Mouse (Mus musculus): ENCODE data around the gene Trpc4ap. TPM values are rescaled to one million over a fixed set of nuclear protein-coding genes. Genes with fewer than 3 reads are reported as not detected.
"Not testable (repeated sequence)": the region's sequence is repeated elsewhere in the genome, so short reads cannot be mapped to it uniquely, and the experiment has no call there.

Trpc4ap gene
- polyA plus RNA-seq, 1 experiment = 105 TPM

DNA sequence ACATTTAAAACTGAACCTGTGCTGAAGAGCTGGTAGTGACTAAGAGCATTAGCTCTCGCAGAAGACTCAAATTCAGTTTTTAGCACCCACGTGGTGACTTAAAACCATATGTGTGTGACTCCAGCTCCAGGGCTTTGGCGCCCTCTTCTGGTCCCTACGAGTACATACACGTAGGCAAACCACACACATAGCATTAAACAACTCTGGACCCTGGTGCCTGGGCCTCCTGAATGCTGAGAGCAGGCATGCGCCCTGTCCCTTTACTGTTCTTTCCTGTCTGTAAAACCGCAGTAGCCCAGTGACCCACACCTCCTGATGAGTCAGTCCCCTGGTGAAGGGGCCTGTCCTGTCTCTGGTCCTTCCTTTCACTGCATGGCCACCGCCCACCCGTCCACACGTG, 67.5 kb downstream of the Trpc4ap start:
- TF ChIP-seq CTCF (IDR thresholded peaks at IDR 0.05; ENCODE audit: borderline replicate concordance, insufficient read depth, low read length) (peak; percentile 64; the same call in 1 of the 2 replicates), POLR2A (IDR thresholded peaks at IDR 0.05; ENCODE audit: low read depth, low read length) (no peak)
- H3K4me1 ChIP-seq (ENCODE audit: control insufficient read depth, insufficient read depth, low read length) = no peaks in the 10 kb centered on the region
- no peak overlapping the region for H3K27ac ChIP-seq (ENCODE audit: insufficient read depth, low read length)
- H3K4me3 ChIP-seq (ENCODE audit: insufficient read depth, low read length) = no peak overlapping the region

DNA sequence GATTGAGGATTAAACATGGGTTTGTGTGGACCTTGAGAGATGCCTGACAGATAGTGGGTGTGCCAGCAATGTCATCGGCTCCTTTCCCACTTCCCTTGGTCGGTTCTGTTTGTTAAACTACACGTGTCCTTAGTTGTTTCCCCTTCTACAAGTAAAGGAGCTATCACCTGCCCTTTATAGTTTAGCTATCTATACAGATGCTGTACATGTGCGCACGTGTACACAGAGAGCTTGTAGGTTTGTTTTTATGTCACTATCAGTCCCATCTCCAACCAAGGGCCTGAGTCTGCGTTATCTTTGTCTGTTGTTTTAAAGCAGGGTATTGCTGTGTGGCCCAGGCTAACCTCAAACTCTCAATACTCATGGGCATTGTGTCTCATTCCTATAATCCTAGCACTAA, 68.2 kb downstream of the Trpc4ap start:
- Histone ChIP-seq H3K27ac (ENCODE audit: insufficient read depth, low read length) (no peak overlapping the region), H3K4me3 (ENCODE audit: insufficient read depth, low read length) (no peak overlapping the region), H3K4me1 (ENCODE audit: control insufficient read depth, insufficient read depth, low read length) (0 out of 2 replicates have a peak, but pooled peaks cover 3% of the 10 kb centered on the region)
- TF ChIP-seq CTCF (IDR thresholded peaks at IDR 0.05; ENCODE audit: borderline replicate concordance, insufficient read depth, low read length) = no peak
- TF ChIP-seq POLR2A (IDR thresholded peaks at IDR 0.05; ENCODE audit: low read depth, low read length) = no peak

GRCm38 (mm10) chr2:155622606-155623005, 69.6 kb downstream of the Trpc4ap start:
- Histone ChIP-seq H3K4me3 (ENCODE audit: insufficient read depth, low read length) (no peak overlapping the region), H3K4me1 (ENCODE audit: control insufficient read depth, insufficient read depth, low read length) (0 out of 2 replicates have a peak, but pooled peaks cover 3% of the 10 kb centered on the region), H3K27ac (ENCODE audit: insufficient read depth, low read length) (no peak overlapping the region)
- TF ChIP-seq CTCF (IDR thresholded peaks at IDR 0.05; ENCODE audit: borderline replicate concordance, insufficient read depth, low read length) = no peak
- no peak for TF ChIP-seq POLR2A (IDR thresholded peaks at IDR 0.05; ENCODE audit: low read depth, low read length)

DNA sequence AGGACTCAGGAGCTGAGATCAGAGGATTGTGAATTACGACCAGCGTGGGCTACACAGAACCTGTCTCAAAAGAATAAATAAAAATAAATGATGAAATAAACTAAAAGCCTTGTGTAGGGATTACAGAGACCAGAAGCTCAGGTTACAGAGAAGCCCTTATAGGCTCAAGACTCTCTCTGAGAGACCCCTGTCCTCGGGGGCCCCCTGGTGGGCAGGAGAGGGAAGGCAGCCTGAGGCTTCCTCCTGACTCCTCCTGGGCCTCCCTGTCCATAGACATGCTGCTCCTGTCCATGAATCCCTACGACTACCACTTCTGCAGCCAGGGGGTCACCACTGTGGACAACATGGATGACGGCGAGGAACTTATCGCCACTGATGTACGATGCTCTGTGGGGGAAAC, 72.4 kb downstream of the Trpc4ap start:
- Histone ChIP-seq H3K4me1 (ENCODE audit: control insufficient read depth, insufficient read depth, low read length) (0 out of 2 replicates have a peak, but pooled peaks cover 3% of the 10 kb centered on the region), H3K4me3 (ENCODE audit: insufficient read depth, low read length) (no peak overlapping the region), H3K27ac (ENCODE audit: insufficient read depth, low read length) (no peak overlapping the region)
- TF ChIP-seq CTCF (IDR thresholded peaks at IDR 0.05; ENCODE audit: borderline replicate concordance, insufficient read depth, low read length) = peak; percentile 53
- no peak for TF ChIP-seq POLR2A (IDR thresholded peaks at IDR 0.05; ENCODE audit: low read depth, low read length)

DNA sequence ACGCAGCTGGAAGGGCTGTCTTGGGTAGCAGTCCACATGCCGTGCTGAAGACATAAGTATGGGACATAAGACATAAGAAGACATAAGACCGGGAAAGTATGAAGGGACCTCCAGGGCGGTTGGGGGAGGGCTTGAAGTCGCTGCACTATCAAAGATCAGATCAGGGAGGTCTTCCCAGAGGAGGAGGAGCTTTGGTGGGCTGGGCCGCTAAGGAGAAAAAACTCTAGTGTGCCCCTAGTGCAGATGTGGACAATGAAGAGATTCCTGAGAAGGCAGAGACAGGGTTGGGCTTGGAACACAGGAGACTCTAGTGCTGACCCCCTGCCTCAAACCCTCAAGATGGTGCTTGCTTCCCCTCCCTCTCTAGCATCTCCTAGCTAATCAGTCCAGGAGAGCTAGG, 75.2 kb downstream of the Trpc4ap start:
- TF ChIP-seq CTCF (IDR thresholded peaks at IDR 0.05; ENCODE audit: borderline replicate concordance, insufficient read depth, low read length) (no peak), POLR2A (IDR thresholded peaks at IDR 0.05; ENCODE audit: low read depth, low read length) (no peak)
- no peak overlapping the region for H3K27ac ChIP-seq (ENCODE audit: insufficient read depth, low read length)
- no peak overlapping the region for H3K4me3 ChIP-seq (ENCODE audit: insufficient read depth, low read length)
- 0 out of 2 replicates have a peak, but pooled peaks cover 3% of the 10 kb centered on the region for H3K4me1 ChIP-seq (ENCODE audit: control insufficient read depth, insufficient read depth, low read length)

- H3K27ac ChIP-seq (ENCODE audit: insufficient read depth, low read length) = no peak overlapping the region
- no peak overlapping the region for H3K4me3 ChIP-seq (ENCODE audit: insufficient read depth, low read length)
Measured at GRCm38 (mm10) chr2:155613953-155614352, 78.2 kb downstream of the Trpc4ap start.

DNA sequence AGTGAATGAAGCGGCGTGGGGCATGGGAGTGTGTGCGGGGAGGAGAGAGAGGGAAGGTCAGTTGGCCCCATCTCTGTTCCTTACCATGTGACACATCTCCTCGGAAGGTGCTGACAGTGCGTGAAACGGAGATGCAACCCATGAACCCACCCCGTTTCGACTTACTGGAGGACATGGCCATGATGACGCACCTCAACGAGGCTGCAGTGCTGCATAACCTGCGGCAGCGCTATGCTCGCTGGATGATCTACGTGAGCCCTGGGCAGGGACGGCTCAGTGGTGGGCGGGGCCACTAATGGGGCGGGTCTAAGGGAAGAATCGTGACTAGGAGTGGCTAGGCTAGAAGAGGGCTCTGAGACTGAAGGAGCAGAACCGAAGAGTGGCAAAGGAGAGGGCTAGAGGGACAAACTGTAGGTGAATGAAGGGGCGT, 78.8 kb downstream of the Trpc4ap start:
- H3K4me1 ChIP-seq (ENCODE audit: control insufficient read depth, insufficient read depth, low read length) = no peaks in the 10 kb centered on the region
- no peak for TF ChIP-seq CTCF (IDR thresholded peaks at IDR 0.05; ENCODE audit: borderline replicate concordance, insufficient read depth, low read length)
- no peak for TF ChIP-seq POLR2A (IDR thresholded peaks at IDR 0.05; ENCODE audit: low read depth, low read length)
- no peak overlapping the region for H3K4me3 ChIP-seq (ENCODE audit: insufficient read depth, low read length)
- no peak overlapping the region for H3K27ac ChIP-seq (ENCODE audit: insufficient read depth, low read length)

More at GRCm38 (mm10) chr2:155613953-155614352, 78.2 kb downstream of the Trpc4ap start:
- no peaks in the 10 kb centered on the region for H3K4me1 ChIP-seq (ENCODE audit: control insufficient read depth, insufficient read depth, low read length)
- no peak for TF ChIP-seq POLR2A (IDR thresholded peaks at IDR 0.05; ENCODE audit: low read depth, low read length)
- TF ChIP-seq CTCF (IDR thresholded peaks at IDR 0.05; ENCODE audit: borderline replicate concordance, insufficient read depth, low read length) = no peak

GRCm38 (mm10) chr2:155611834-155612550, 80.2 kb downstream of the Trpc4ap start:
- Histone ChIP-seq H3K27ac (ENCODE audit: insufficient read depth, low read length) (no peak overlapping the region), H3K4me1 (ENCODE audit: control insufficient read depth, insufficient read depth, low read length) (no peaks in the 10 kb centered on the region), H3K4me3 (ENCODE audit: insufficient read depth, low read length) (no peak overlapping the region)
- TF ChIP-seq CTCF (IDR thresholded peaks at IDR 0.05; ENCODE audit: borderline replicate concordance, insufficient read depth, low read length) (no peak), POLR2A (IDR thresholded peaks at IDR 0.05; ENCODE audit: low read depth, low read length) (no peak)

- Histone ChIP-seq H3K4me3 (ENCODE audit: insufficient read depth, low read length) (no peak within 1 kb of the TSS), H3K4me1 (ENCODE audit: control insufficient read depth, insufficient read depth, low read length) (no peaks in the 10 kb centered on the region), H3K27ac (ENCODE audit: insufficient read depth, low read length) (no peak within 1 kb of the TSS)
- no peak for TF ChIP-seq POLR2A (IDR thresholded peaks at IDR 0.05; ENCODE audit: low read depth, low read length)
- no peak for TF ChIP-seq CTCF (IDR thresholded peaks at IDR 0.05; ENCODE audit: borderline replicate concordance, insufficient read depth, low read length)
Measured at GRCm38 (mm10) chr2:155610978-155611377, 81.2 kb downstream of the Trpc4ap start, which contains the start of gene Myh7b. TSS of gene Myh7b (plus strand) at chr2:155611212.

DNA sequence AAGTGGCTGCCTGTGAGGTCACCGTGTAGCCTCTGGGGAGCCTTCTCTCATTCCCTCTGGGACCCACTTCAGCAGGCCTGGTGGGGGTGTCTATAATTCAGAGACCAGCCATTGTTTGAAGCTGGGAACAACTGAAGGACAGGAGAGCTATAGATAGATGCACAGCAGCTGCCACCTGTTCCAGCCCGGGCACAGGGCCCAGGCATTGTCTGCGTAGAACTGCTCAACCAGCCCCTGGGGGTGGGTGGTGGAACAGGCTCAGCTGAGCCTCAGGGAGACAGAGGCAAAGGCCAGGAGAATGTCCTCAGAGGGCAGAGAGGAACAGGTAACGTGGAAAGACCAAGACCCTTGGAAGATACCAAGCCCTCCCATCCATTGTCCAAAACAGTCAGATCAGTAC, 85.8 kb downstream of the Trpc4ap start:
- Histone ChIP-seq H3K4me1 (ENCODE audit: control insufficient read depth, insufficient read depth, low read length) (no peaks in the 10 kb centered on the region), H3K27ac (ENCODE audit: insufficient read depth, low read length) (no peak overlapping the region), H3K4me3 (ENCODE audit: insufficient read depth, low read length) (no peak overlapping the region)
- no peak for TF ChIP-seq CTCF (IDR thresholded peaks at IDR 0.05; ENCODE audit: borderline replicate concordance, insufficient read depth, low read length)

DNA sequence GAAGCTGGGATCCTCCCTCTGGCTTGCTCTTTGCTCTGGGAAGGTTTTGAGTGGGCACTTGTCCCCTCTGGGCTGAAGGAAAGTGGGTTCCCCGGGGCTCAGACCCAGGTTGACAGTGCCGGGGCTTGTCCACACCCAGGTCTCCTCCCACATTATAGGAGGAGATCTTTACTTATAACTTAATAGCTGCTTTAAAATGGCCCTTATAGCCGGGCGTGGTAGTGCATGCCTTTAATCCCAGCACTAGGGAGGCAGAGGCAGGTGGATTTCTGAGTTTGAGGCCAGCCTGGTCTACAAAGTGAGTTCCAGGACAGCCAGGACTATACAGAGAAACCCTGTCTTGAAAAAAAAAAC, 87.0 kb downstream of the Trpc4ap start:
- not testable (repeated sequence) for H3K4me1 ChIP-seq (ENCODE audit: control insufficient read depth, insufficient read depth, low read length); H3K27ac ChIP-seq (ENCODE audit: insufficient read depth, low read length); H3K4me3 ChIP-seq (ENCODE audit: insufficient read depth, low read length)
